Mouse (Mus musculus): ENCODE data around the gene Caln1. TPM values are rescaled to one million over a fixed set of nuclear protein-coding genes. Genes with fewer than 3 reads are reported as not detected.

Gene Caln1
- polyA plus RNA-seq, 1 experiment, result not detected

DNA sequence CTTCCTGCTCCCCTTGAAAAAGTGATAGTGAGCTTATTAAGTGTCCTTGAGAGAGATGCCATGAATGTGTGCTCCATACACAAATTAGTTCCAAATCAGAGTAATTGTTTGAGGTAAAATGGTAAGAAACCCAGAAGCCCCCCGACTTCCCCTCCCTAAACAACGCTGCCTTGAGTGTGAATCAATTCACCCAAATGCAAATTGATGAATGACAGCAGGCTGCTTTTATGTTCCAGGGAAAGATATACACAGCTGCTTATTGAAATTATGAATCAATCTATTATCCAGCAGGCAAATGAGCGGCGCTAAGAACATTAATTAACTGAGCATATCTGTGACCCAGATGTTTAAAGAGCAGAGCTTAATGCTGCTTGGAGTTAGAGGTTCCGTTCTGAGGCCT is 511.1 kb downstream of the Caln1 start:
- Histone ChIP-seq H3K4me1 (ENCODE audit: control insufficient read depth, insufficient read depth, insufficient read length, low read length) (no peaks in the 10 kb centered on the region), H3K4me3 (ENCODE audit: insufficient read depth, low read depth, low read length) (no peak overlapping the region), H3K27ac (replicated peaks; ENCODE audit: low read depth, low read length) (no peak overlapping the region)

DNA sequence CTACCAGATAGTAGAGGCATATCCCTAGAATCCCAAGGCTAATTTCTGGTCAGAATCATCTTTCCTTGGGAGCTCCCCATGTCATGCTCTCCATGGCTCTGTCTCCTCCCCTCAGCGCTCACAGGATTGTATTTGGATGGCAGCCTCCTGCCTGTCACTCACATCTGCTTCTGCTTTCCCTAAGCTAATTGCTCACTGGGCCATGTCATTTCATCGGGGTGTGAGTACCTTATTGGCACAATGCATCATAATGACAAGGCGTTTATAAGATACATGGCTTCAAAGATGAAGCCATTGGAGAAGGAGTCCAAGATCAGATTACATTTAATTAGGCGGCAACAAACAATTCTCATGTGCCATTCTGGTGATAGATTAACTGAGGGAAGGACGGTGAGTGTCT is 522.5 kb downstream of the Caln1 start:
- Histone ChIP-seq H3K27ac (replicated peaks; ENCODE audit: low read depth, low read length) (no peak overlapping the region), H3K4me3 (ENCODE audit: insufficient read depth, low read depth, low read length) (no peak overlapping the region)

DNA sequence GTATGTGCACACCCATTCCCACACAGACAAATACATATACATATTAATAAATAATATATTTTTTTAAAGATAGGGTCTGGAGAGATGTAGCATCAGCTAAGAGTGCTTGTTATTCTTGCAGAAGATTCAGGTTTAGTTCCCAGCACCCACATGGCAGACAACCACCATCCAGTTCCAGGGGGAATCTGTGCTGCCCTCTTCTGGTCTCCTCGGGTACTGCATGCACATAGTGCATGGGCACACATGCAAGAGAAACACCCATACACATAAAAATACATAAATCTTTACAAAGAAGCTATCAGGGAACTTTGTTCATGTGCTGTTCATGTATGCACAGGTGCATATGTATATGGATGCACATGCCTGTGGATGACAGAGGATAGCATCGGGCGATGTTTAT is 526.7 kb downstream of the Caln1 start:
- no peak overlapping the region for H3K27ac ChIP-seq (replicated peaks; ENCODE audit: low read depth, low read length)
- no peaks in the 10 kb centered on the region for H3K4me1 ChIP-seq (ENCODE audit: control insufficient read depth, insufficient read depth, insufficient read length, low read length)
- no peak overlapping the region for H3K4me3 ChIP-seq (ENCODE audit: insufficient read depth, low read depth, low read length)

More for the DNA sequence above, 522.5 kb downstream of the Caln1 start:
- no peaks in the 10 kb centered on the region for H3K4me1 ChIP-seq (ENCODE audit: control insufficient read depth, insufficient read depth, insufficient read length, low read length)

Other genes starting within 250 kb of the Caln1 start
- 1.2 and 1.5 TPM in 2 replicates for gene Kctd7, start 224.6 kb upstream of the Caln1 start, polyA plus RNA-seq (2012; ENCODE audit: insufficient read depth, insufficient read length, missing spikeins)
- gene Rabgef1, start 197.7 kb upstream of the Caln1 start, polyA plus RNA-seq (2012; ENCODE audit: insufficient read depth, insufficient read length, missing spikeins), result 16.7 and 19.1 TPM in 2 replicates
- gene Tmem248, start 152.4 kb upstream of the Caln1 start, polyA plus RNA-seq (2012; ENCODE audit: insufficient read depth, insufficient read length, missing spikeins), result 19.1 and 22.1 TPM in 2 replicates
- gene Sbds, start 113.9 kb upstream of the Caln1 start, polyA plus RNA-seq (2012; ENCODE audit: insufficient read depth, insufficient read length, missing spikeins), result 74.0 and 81.0 TPM in 2 replicates
- gene Tyw1, start 113.8 kb upstream of the Caln1 start, polyA plus RNA-seq (2012; ENCODE audit: insufficient read depth, insufficient read length, missing spikeins), result 6.4 and 6.5 TPM in 2 replicates
- not detected in 2 replicates for gene A330070K13Rik, start 15.2 kb downstream of the Caln1 start, polyA plus RNA-seq (2012; ENCODE audit: insufficient read depth, insufficient read length, missing spikeins)